Mouse (Mus musculus) layer of hippocampus, adult 2 months (tissue): ENCODE results near the gene Utrn. TPM values are rescaled to one million over a fixed set of nuclear protein-coding genes. Genes with fewer than 3 reads are reported as not detected.

Experiments
- DNase-seq, 2 experiments: peaks; one replicate each; pipeline ENCODE4 v3.0.0; 2022; ENCODE audit warnings: low spot score in 2 of 2
- H3K27ac ChIP-seq: fragments of 200-600 bp; 2 replicates; pipeline ENCODE4 v1.8.1; 2022
- H3K4me3 ChIP-seq: fragments of 200-600 bp; 2 replicates; pipeline ENCODE4 v1.8.1; 2022; ENCODE audit warnings: mild to moderate bottlenecking
- CTCF ChIP-seq: fragments of 200-600 bp; conservative IDR thresholded peaks from 2 replicates; pipeline ENCODE4 v1.8.1; 2022; ENCODE audit warnings: antibody characterized with exemption, mild to moderate bottlenecking, moderate library complexity
- long read RNA-seq, 2 experiments: library from polyadenylated mRNA; stranded (forward); transcript quantifications; one replicate each; pipeline ENCODE4 v2.0.0; 2021; ENCODE audit warnings: borderline mapping rate in 2 of 2
- total RNA-seq, 2 experiments: library from RNA; stranded (reverse); gene quantifications; 2 replicates each; pipeline ENCODE4 v1.2.3; 2021

The Utrn gene
- 10 to 100 TPM; 33.7 to 39.8 TPM for total RNA-seq
- long read RNA-seq, experiment 1, partial matches to known transcripts, result 0 of 5 reads
- long read RNA-seq, experiment 1, other reads (novel, unspliced or antisense), result 5 of 5 reads
- long read RNA-seq, experiment 2, partial matches to known transcripts, result 2 of 6 reads
- long read RNA-seq, experiment 2, other reads (novel, unspliced or antisense), result 3 of 6 reads

GRCm38 (mm10) chr10:12869029-12869671 is at the start of gene Utrn:
Utrn (minus strand) TSS chr10:12869365.
- H3K4me3 ChIP-seq, result peak within 1 kb of the TSS; percentile 68
- peak; percentile 54 to 58 for DNase-seq
- no peak for TF ChIP-seq CTCF
- H3K27ac ChIP-seq, result peak within 1 kb of the TSS; percentile 84

DNA sequence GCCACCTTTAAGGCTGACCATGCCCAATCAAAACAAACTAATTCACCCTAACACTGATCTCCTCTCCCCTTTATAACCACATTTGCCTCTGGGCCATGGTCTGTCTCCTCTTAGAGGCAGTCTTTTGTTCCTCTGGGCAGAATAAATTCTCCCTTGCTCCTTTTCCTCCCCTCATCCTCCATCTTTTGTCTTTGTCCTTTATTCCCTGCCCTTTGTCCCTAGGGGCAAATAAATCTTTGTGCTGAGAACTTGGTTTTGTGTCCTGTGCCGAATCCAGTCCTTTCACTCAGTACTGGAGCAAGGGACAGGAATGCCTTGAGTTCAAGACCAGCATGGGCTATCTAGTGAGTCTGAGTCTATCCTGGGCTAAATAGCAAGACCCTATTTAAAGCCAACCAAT is 48.5 kb upstream of the Utrn start:
- no peak overlapping the region for H3K27ac ChIP-seq
- no peak for DNase-seq
- no peak for TF ChIP-seq CTCF
- no peak overlapping the region for H3K4me3 ChIP-seq

GRCm38 (mm10) chr10:12916376-12916775 is 47.2 kb upstream of the Utrn start:
- no peak for TF ChIP-seq CTCF
- Histone ChIP-seq H3K4me3 (no peak overlapping the region), H3K27ac (peak overlapping the region; percentile 43; the same call in 1 of the 2 replicates)
- DNase-seq, result no peak

DNA sequence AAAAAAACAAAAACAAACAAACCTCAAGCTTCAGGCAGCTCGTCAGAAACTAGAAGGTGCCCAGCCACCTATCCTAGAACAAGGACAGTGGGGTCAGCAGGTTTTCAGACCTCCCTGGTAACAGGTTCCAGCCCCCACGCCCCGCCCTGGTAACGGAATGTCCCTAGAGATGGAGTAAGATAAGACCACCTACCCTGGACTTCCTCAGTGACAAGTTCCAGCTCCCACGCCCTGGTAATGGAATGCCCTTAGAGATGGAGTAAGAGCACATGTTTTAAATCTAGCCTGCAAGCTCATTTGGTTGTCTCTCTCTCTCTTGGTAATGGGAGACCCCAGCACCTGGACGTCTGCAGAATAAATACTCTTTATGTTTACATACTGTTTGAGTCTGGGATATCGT is 46.7 kb upstream of the Utrn start:
- Histone ChIP-seq H3K4me3 (no peak overlapping the region), H3K27ac (peak overlapping the region; percentile 43; the same call in 1 of the 2 replicates)
- no peak for DNase-seq
- no peak for TF ChIP-seq CTCF

- H3K27ac ChIP-seq, result no peak overlapping the region
- H3K4me3 ChIP-seq, result no peak overlapping the region
- TF ChIP-seq CTCF, result no peak
- no peak for DNase-seq
These were observed 45.0 kb upstream of the Utrn start for GRCm38 (mm10) chr10:12914203-12914602.

GRCm38 (mm10) chr10:12911981-12912530 is 42.9 kb upstream of the Utrn start:
- no peak for TF ChIP-seq CTCF
- DNase-seq, result peak in 1 of 2 experiments; percentile 22
- H3K4me3 ChIP-seq, result peak overlapping the region; percentile 34
- peak overlapping the region; percentile 43 for H3K27ac ChIP-seq

DNA sequence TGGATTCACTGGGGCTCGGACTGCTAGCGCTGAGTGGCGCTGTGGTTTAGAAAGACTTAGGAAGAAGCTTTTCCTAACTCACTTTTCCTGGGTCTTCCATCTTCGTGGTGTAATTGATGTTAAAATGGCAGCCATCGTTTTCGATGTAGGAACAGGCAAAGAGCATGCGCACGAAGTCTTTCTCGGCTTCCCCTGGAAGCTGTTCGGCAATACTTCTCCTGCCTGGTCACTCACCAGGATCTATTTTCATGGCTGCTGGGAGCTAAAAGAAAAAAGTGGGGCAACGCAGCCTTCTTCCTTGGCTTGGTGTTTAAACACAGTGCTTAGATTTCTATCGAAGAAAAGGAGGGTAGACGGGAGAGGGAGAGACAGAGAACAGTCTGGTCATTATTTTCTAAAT is 42.3 kb upstream of the Utrn start:
- no peak for TF ChIP-seq CTCF
- Histone ChIP-seq H3K27ac (peak overlapping the region; percentile 43), H3K4me3 (peak overlapping the region; percentile 34)
- no peak for DNase-seq

DNA sequence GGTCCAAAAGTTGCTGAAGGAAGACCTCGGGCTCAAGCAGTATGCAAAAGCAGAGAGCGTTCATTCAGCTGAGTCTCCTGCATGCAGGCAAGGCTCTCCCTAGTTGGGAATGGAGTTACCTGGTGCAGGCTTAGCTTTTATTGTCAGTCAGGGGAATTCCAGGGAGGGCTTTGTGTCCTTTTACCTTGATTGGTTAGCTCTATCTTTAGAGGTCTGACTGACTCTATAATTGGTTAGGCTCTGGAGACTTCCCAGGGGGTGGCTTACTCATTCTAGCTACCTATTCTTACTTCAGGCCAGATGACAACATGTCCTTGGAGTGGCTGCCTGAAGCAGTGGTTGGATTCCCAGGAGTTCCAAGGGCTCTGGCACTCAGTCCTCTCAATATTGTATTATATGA is 40.7 kb upstream of the Utrn start:
- no peak for TF ChIP-seq CTCF
- no peak overlapping the region for H3K4me3 ChIP-seq

DNA sequence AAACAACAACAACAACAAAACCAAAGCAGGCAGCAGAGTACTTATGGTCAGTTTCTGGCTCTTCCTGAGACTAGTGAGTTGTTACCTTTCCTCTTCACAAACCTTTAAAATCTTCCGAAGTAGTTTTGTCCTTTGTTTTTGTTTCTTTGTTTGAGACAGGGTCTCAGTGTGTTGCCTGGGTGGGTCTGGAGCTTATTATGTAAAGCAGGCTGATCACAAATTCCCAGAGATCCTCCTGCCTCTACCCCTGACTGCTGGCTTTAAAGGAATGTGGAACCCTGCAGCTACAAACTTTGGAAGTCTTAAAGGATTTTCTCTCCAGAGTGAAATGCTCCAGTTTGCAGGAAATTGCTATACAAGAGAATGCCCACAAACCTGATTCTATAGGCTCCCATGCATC is 40.0 kb upstream of the Utrn start:
- Histone ChIP-seq H3K4me3 (no peak overlapping the region), H3K27ac (no peak overlapping the region)
- TF ChIP-seq CTCF, result no peak
- no peak for DNase-seq

More for the DNA sequence above, 40.7 kb upstream of the Utrn start:
- H3K27ac ChIP-seq, result no peak overlapping the region
- DNase-seq, result no peak

DNA sequence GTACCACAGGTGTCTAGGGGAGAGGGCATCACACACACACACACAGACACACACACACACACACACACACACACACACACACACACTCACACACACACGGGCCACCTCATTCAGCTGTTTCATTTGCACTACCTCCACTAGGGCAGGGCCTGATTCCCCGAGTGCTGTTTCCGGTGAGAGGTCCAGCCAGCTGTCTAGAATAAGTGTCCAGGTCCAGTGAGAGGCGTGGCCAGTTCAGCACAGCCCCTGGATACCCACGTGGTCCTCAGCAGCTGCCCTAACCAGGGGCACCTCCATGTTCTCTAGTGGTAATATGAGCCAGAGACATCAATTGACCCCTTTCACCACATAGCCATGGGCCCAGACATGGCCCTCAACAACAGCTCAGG is 35.0 kb upstream of the Utrn start:
- TF ChIP-seq CTCF, result no peak
- DNase-seq, result no peak

GRCm38 (mm10) chr10:12903440-12904139 is 34.4 kb upstream of the Utrn start:
- no peak for DNase-seq
- no peak overlapping the region for H3K27ac ChIP-seq
- TF ChIP-seq CTCF, result no peak
- no peak overlapping the region for H3K4me3 ChIP-seq

More for the DNA sequence above, 35.0 kb upstream of the Utrn start:
- Histone ChIP-seq H3K27ac (no peak overlapping the region), H3K4me3 (no peak overlapping the region)

DNA sequence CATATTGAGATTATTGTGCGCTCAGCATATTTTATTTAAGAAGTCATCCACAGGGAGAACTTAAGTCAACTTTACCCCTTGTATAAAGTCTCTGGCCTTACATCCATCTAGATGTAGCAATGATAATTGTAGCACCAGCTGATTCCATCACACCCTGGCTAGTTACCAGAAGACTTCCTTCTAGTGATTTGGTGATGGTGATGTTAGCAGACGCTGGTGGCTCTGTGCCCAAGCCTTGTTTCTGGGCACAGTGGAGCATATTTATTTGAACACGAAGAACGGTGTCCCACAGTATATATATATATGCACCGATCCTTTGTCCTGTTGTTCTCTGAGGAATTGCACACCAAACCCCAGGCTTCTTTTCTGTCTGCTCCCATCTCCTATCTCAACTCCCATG is 30.7 kb upstream of the Utrn start:
- H3K27ac ChIP-seq, result no peak overlapping the region
- DNase-seq, result no peak
- no peak for TF ChIP-seq CTCF
- no peak overlapping the region for H3K4me3 ChIP-seq

DNA sequence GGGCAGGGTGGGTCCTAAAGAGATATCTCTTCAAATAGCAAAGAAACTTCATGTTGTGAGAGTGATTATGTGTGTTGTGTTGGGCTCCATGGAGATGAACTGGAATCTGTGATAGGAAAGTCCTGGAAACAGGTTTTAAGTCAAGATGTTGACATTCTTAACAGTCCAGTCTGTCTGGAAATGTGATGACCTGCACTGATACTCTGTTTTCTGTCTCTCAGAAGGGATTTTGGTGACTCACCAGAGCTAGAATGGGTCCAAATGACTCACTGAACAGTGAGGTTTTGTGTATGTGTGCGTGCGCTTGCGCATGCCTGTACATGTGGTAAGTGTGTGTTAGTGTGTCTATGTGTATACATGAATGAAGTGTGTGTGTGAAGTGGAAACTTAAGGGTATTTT is 24.2 kb upstream of the Utrn start:
- H3K4me3 ChIP-seq, result no peak overlapping the region
- TF ChIP-seq CTCF, result no peak
- no peak for DNase-seq
- no peak overlapping the region for H3K27ac ChIP-seq

GRCm38 (mm10) chr10:12888373-12888772 is 19.2 kb upstream of the Utrn start:
- H3K4me3 ChIP-seq, result no peak overlapping the region
- no peak for TF ChIP-seq CTCF
- DNase-seq, result no peak
- no peak overlapping the region for H3K27ac ChIP-seq
